Mouse (Mus musculus) Patski (cell line): ENCODE results near the gene Pgap2. TPM values are rescaled to one million over a fixed set of nuclear protein-coding genes. Genes with fewer than 3 reads are reported as not detected.

Experiments used
- ATAC-seq: fragments of 100-300 bp; one replicate; pipeline ENCODE4 v1.8.0; 2021
- CTCF ChIA-PET: fragments of 350-600 bp; sonication (Branson Sonifier 250); formaldehyde crosslinking; loops from one replicate; lab custom pipeline; 2022; ENCODE audit warnings: inconsistent platforms; lab: Charles Lee
- POLR2A ChIA-PET: fragments of 350-600 bp; sonication (Branson Sonifier 250); formaldehyde crosslinking; loops from one replicate; lab custom pipeline; 2022; ENCODE audit warnings: antibody characterized with exemption, inconsistent platforms; lab: Charles Lee
- DNase-seq: peaks from one replicate; pipeline ENCODE4 v3.0.0-alpha.2; 2011; ENCODE audit warnings: low read depth, low spot score
- H3K27me3 ChIP-seq: fragments of 371-371 bp; one replicate; pipeline ENCODE4 v1.5.1; 2021
- CTCF ChIP-seq: fragments of 100-300 bp; IDR thresholded peaks from one replicate; pipeline ENCODE4 v1.5.1; 2021
- in situ Hi-C: fragments of 300-500 bp; cut with MboI; formaldehyde crosslinking; loops from 3 replicates; pipeline ENCODE4 v1.11.1; 2018; ENCODE audit warnings: low pct_unique_long_range_greater_than_20kb, mixed read lengths
- polyA plus RNA-seq: library from polyadenylated mRNA; unstranded; gene quantifications from one replicate; pipeline ENCODE4 v1.2.3, GENCODE M21; 2021

Gene Pgap2
- polyA plus RNA-seq, 1 experiment from 2014 or later, result 33.7 TPM

GRCm38 (mm10) chr7:102248691-102249404 lies 38.8 kb downstream of the Pgap2 start:
- DNase-seq (no peak), ATAC-seq (no peak)
- no peaks in the 10 kb centered on the region for H3K27me3 ChIP-seq
- CTCF ChIA-PET, result no interaction called here
- POLR2A ChIA-PET, result no interaction called here
- in situ Hi-C loops, result loop anchor here (25.0 kb wide), 1 partner anchor 587 kb away; the partner anchor contains the start of gene Clpb
- TF ChIP-seq CTCF, result no peak

GRCm38 (mm10) chr7:102249531-102249895 lies 39.5 kb downstream of the Pgap2 start:
- in situ Hi-C loops, result loop anchor here (25.0 kb wide), 1 partner anchor 587 kb away; the partner anchor contains the start of gene Clpb
- ChIA-PET POLR2A (interaction anchor here (1.1 to 1.5 kb wide), 3 partner anchors 11 to 195 kb away, joined by 3 to 4 read pairs (median 3); no protein-coding TSS in a partner anchor), CTCF (no interaction called here)
- no peak for DNase-seq
- ATAC-seq, result peak; percentile 35
- H3K27me3 ChIP-seq, result no peaks in the 10 kb centered on the region
- no peak for TF ChIP-seq CTCF

- peak; percentile 68 for DNase-seq
- ATAC-seq, result peak; percentile 84
- no peaks in the 10 kb centered on the region for H3K27me3 ChIP-seq
- ChIA-PET CTCF (interaction anchor here (0.9 to 1.4 kb wide), 3 partner anchors 54 to 190 kb away, joined by 3 to 4 read pairs (median 3); no protein-coding TSS in a partner anchor), POLR2A (interaction anchor here (0.6 to 1.5 kb wide), 4 partner anchors 12 to 194 kb away, joined by 3 to 4 read pairs (median 3); no protein-coding TSS in a partner anchor)
- in situ Hi-C loops, result loop anchor here (25.0 kb wide), 2 partner anchors 437 to 588 kb away; partner anchors contain the start of genes Clpb, Olfr557 and Trim68
- no peak for TF ChIP-seq CTCF
These were observed 40.1 kb downstream of the Pgap2 start for GRCm38 (mm10) chr7:102249896-102250630.

- ATAC-seq, result peak; percentile 80
- no peak for DNase-seq
- TF ChIP-seq CTCF, result peak; percentile 98
- ChIA-PET CTCF (interaction anchor here (0.9 to 1.4 kb wide), 3 partner anchors 55 to 190 kb away, joined by 3 to 4 read pairs (median 3); no protein-coding TSS in a partner anchor), POLR2A (interaction anchor here (0.6 to 1.5 kb wide), 4 partner anchors 12 to 194 kb away, joined by 3 to 4 read pairs (median 3); no protein-coding TSS in a partner anchor)
- no peaks in the 10 kb centered on the region for H3K27me3 ChIP-seq
- in situ Hi-C loops, result loop anchor here (25.0 kb wide), 1 partner anchor 437 kb away; the partner anchor contains the start of genes Olfr557 and Trim68
These were observed 40.7 kb downstream of the Pgap2 start for GRCm38 (mm10) chr7:102250631-102251214.

- TF ChIP-seq CTCF, result no peak
- POLR2A ChIA-PET, result no interaction called here
- no peak for DNase-seq
- in situ Hi-C loops, result loop anchor here (25.0 kb wide), 1 partner anchor 434 kb away; the partner anchor contains the start of genes Olfr557 and Trim68
- CTCF ChIA-PET, result no interaction called here
- H3K27me3 ChIP-seq, result no peaks in the 10 kb centered on the region
- no peak for ATAC-seq
These were observed 43.6 kb downstream of the Pgap2 start for GRCm38 (mm10) chr7:102253631-102254030.

GRCm38 (mm10) chr7:102255954-102256353 lies 45.9 kb downstream of the Pgap2 start, which contains the start of gene Rhog:
Rhog (minus strand) TSS chr7:102256054.
- ChIA-PET CTCF (interaction anchor here (1.3 to 1.8 kb wide), 3 partner anchors 159 to 165 kb away, joined by 3 to 10 read pairs (median 6); no protein-coding TSS in a partner anchor), POLR2A (interaction anchor here (1.6 kb wide), 1 partner anchor 162 kb away, joined by 3 read pairs; no protein-coding TSS in a partner anchor)
- DNase-seq (no peak), ATAC-seq (no peak)
- in situ Hi-C loops, result loop anchor here (25.0 kb wide), 1 partner anchor 431 kb away; the partner anchor contains the start of genes Olfr557 and Trim68
- no peak for TF ChIP-seq CTCF
- H3K27me3 ChIP-seq, result no peaks in the 10 kb centered on the region

- in situ Hi-C loops, result loop anchor here (25.0 kb wide), 1 partner anchor 431 kb away; the partner anchor contains the start of genes Olfr557 and Trim68
- DNase-seq (no peak), ATAC-seq (no peak)
- CTCF ChIA-PET, result interaction anchor here (0.9 to 1.8 kb wide), 5 partner anchors 11 to 169 kb away, joined by 3 to 10 read pairs (median 4); partner anchors contain the start of gene Stim1
- no peaks in the 10 kb centered on the region for H3K27me3 ChIP-seq
- POLR2A ChIA-PET, result interaction anchor here (1.6 kb wide), 1 partner anchor 162 kb away, joined by 3 read pairs; no protein-coding TSS in a partner anchor
- TF ChIP-seq CTCF, result no peak
These were observed 46.6 kb downstream of the Pgap2 start for GRCm38 (mm10) chr7:102256636-102257035.

- ChIA-PET POLR2A (interaction anchor here (0.9 to 1.1 kb wide), 2 partner anchors 10 to 11 kb away, joined by 3 read pairs; no protein-coding TSS in a partner anchor), CTCF (interaction anchor here (0.9 to 1.8 kb wide), 7 partner anchors 9 to 167 kb away, joined by 3 to 6 read pairs (median 4); partner anchors contain the start of gene Stim1)
- TF ChIP-seq CTCF, result peak; percentile 66
- DNase-seq (no peak), ATAC-seq (no peak)
- H3K27me3 ChIP-seq, result no peaks in the 10 kb centered on the region
- in situ Hi-C loops, result loop anchor here (25.0 kb wide), 1 partner anchor 429 kb away; the partner anchor contains the start of genes Olfr557 and Trim68
These were observed 48.2 kb downstream of the Pgap2 start for GRCm38 (mm10) chr7:102258189-102258588.

- in situ Hi-C loops, result loop anchor here (25.0 kb wide), 1 partner anchor 429 kb away; the partner anchor contains the start of genes Olfr557 and Trim68
- POLR2A ChIA-PET, result interaction anchor here (0.9 to 1.1 kb wide), 2 partner anchors 9 to 12 kb away, joined by 3 read pairs; no protein-coding TSS in a partner anchor
- TF ChIP-seq CTCF, result no peak
- no peaks in the 10 kb centered on the region for H3K27me3 ChIP-seq
- no peak for ATAC-seq
- DNase-seq, result no peak
- CTCF ChIA-PET, result interaction anchor here (1.0 to 1.8 kb wide), 6 partner anchors 9 to 161 kb away, joined by 3 to 6 read pairs (median 4); partner anchors contain the start of gene Stim1
These were observed 48.7 kb downstream of the Pgap2 start for GRCm38 (mm10) chr7:102258753-102259152.
